Mouse (Mus musculus) heart, embryonic 15.5 days (tissue): ENCODE measurements around the gene Srgap3. TPM values are rescaled to one million over a fixed set of nuclear protein-coding genes. Genes with fewer than 3 reads are reported as not detected.

Experiments
- ATAC-seq: fragments of 200-750 bp; cut with Nextera tagmentation; replicated peaks from 2 replicates; pipeline ENCODE4 v1.8.0; 2017; ENCODE audit warnings: low read depth, moderate TSS enrichment; ENCODE audit not compliant: insufficient number of reproducible peaks, insufficient read depth, low FRiP score
- H3K27ac ChIP-seq: fragments of 300-500 bp; sonication (generic); 2 replicates; pipeline ENCODE4 v1.5.1; 2015; ENCODE audit warnings: mild to moderate bottlenecking, inconsistent platforms
- H3K27me3 ChIP-seq: fragments of 300-500 bp; sonication (generic); 2 replicates; pipeline ENCODE4 v1.6.1; 2015; ENCODE audit warnings: inconsistent platforms
- H3K36me3 ChIP-seq: fragments of 300-500 bp; sonication (generic); 2 replicates; pipeline ENCODE4 v1.6.1; 2015; ENCODE audit warnings: mild to moderate bottlenecking, inconsistent platforms
- H3K4me1 ChIP-seq: fragments of 300-500 bp; sonication (generic); replicated peaks from 2 replicates; pipeline ENCODE4 v1.6.1; 2015; ENCODE audit warnings: inconsistent platforms
- H3K4me2 ChIP-seq: fragments of 300-500 bp; sonication (generic); 2 replicates; pipeline ENCODE4 v1.6.1; 2015; ENCODE audit warnings: inconsistent platforms, mild to moderate bottlenecking, moderate library complexity
- H3K4me3 ChIP-seq: fragments of 300-500 bp; sonication (generic); 2 replicates; pipeline ENCODE4 v1.5.1; 2015; ENCODE audit warnings: mild to moderate bottlenecking, inconsistent platforms
- H3K9ac ChIP-seq: fragments of 300-500 bp; sonication (generic); 2 replicates; pipeline ENCODE4 v1.6.1; 2015; ENCODE audit warnings: mild to moderate bottlenecking, inconsistent platforms
- H3K9me3 ChIP-seq: fragments of 300-500 bp; sonication (generic); replicated peaks from 2 replicates; pipeline ENCODE4 v1.6.1; 2016; ENCODE audit warnings: inconsistent platforms
- WGBS: fragments of 180-500 bp; shearing (Covaris S2); methylation state at CpG from one replicate; pipeline ENCODE4 v1.1.7; 2015; ENCODE audit warnings: mixed read lengths; 5-methylcytosine and 5-hydroxymethylcytosine counted together
- polyA plus RNA-seq: library from polyadenylated mRNA; unstranded; fragments of >200 nt; fragmentation: Nextera tagmentation; extraction: Ambion mirVana; gene quantifications from 2 replicates; pipeline ENCODE4 v1.2.1, GENCODE M21; 2015

Srgap3 gene
- polyA plus RNA-seq, 1 experiment from 2014 or later, result 1.0 TPM

DNA sequence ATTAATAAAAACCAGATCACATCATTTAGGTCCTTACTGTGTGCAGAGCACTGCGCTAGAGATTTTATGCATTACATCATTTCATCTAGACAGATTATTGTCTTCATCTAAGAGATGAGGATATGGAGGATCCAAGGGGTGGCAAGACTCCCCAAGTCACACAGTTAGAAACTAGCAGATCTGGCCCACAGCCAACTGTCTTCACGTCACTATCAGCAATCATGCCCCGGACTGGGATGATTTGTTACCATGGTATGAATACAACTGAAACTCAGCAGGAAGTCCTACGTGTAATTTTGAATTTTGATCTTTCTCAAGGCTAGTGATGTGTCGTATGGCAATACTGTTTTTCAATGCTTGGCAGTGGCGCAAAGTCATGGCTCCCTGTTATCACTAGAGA lies 18.2 kb downstream of the Srgap3 start:
- Histone ChIP-seq H3K4me3 (no peak overlapping the region), H3K27ac (no peak overlapping the region), H3K36me3 (no peaks in the 10 kb centered on the region), H3K27me3 (no peaks in the 10 kb centered on the region), H3K9me3 (no peaks in the 10 kb centered on the region), H3K9ac (no peak overlapping the region), H3K4me2 (no peak overlapping the region), H3K4me1 (peaks cover 4% of the 10 kb centered on the region)
- ATAC-seq, result no peak
- WGBS, result 63% methylated on average over 6 of the region's 6 CpGs

DNA sequence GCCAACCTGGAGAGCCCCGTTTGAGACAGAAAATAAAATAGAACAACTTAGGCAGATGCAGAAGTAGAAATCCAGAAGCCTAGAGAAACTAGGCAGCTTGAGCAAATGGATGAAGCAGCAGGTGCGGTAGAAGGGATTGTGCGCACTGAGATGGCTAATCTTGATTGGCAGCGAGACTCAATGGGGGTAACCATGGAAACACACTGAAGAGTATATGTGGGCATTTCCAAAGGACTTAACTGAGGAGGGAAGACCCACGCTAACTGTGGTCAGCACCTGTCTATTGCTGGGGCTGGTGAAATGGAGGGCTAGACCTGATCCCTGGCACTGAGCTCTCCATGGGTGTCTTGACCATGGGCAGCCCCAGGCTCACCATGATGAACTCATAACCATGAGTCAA lies 19.7 kb downstream of the Srgap3 start:
- H3K9me3 ChIP-seq, result no peaks in the 10 kb centered on the region
- H3K9ac ChIP-seq, result no peak overlapping the region
- WGBS, result 93% methylated on average over 5 of the region's 5 CpGs
- no peak overlapping the region for H3K4me3 ChIP-seq
- no peaks in the 10 kb centered on the region for H3K27me3 ChIP-seq
- no peak for ATAC-seq
- no peak overlapping the region for H3K4me2 ChIP-seq
- H3K27ac ChIP-seq, result no peak overlapping the region
- H3K4me1 ChIP-seq, result peaks cover 4% of the 10 kb centered on the region
- H3K36me3 ChIP-seq, result no peaks in the 10 kb centered on the region

DNA sequence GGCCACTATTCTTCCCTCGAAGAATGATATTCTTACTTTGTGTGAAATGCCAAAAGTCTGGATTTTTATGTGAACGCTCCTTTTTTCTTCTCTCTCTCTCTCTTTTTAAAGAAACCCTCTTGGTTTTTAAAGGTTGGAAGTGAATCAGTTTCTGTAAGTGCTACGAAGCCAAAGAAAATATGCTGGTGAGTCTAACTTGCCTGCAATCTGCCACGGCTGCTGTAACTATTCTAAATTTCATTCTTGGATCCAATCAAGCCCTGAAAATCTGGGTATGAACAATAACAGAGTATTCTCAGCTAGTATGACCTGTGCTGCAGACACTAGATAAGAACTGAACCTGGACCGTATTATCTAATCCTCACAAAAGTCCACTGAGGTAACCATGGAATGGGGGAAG lies 21.1 kb downstream of the Srgap3 start:
- H3K9me3 ChIP-seq, result no peaks in the 10 kb centered on the region
- 65% methylated on average over 5 of the region's 5 CpGs for WGBS
- H3K9ac ChIP-seq, result no peak overlapping the region
- peaks cover 4% of the 10 kb centered on the region for H3K4me1 ChIP-seq
- no peak for ATAC-seq
- H3K27me3 ChIP-seq, result no peaks in the 10 kb centered on the region
- no peak overlapping the region for H3K4me3 ChIP-seq
- no peaks in the 10 kb centered on the region for H3K36me3 ChIP-seq
- H3K4me2 ChIP-seq, result no peak overlapping the region
- H3K27ac ChIP-seq, result no peak overlapping the region

DNA sequence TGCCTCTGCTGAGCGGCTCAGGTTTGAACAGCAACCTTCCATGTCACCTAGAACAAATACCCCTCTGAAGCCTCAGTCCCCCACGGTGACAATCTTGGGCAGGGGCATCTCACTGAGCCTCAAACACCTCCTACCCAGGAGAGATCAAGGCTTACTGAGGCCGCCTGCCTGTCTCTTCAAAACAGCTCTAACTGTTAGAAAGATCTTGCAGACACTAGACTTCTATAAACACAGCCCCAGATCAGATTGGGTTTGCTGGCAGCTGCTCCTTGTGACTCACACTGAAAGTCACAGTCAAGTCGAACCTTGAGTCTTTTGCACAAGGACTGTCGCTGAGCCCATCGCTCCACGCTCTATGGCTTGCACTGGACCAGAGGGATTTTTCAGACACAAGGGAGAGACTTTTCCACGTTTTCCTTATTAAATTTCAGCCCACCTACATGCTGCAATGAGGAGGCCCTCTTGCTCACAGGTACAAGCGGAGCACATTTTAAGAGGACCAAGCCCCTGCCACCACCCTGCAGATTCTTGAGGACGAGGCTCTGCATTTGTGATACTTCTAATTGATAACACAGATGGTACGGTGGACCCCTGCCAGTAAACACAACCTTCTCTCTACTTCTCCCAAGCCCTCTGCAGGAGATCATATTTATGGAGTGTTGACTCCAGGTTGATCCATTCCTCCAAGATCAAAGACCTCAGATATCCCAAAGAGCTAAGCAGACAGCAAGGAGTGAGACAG lies 21.7 kb downstream of the Srgap3 start:
- 45% methylated on average over 11 of the region's 11 CpGs for WGBS
- H3K27ac ChIP-seq, result peak overlapping the region; percentile 50
- H3K4me1 ChIP-seq, result peaks cover 4% of the 10 kb centered on the region
- no peaks in the 10 kb centered on the region for H3K36me3 ChIP-seq
- no peak for ATAC-seq
- no peak overlapping the region for H3K4me3 ChIP-seq
- no peaks in the 10 kb centered on the region for H3K27me3 ChIP-seq
- H3K9me3 ChIP-seq, result no peaks in the 10 kb centered on the region
- no peak overlapping the region for H3K4me2 ChIP-seq
- H3K9ac ChIP-seq, result no peak overlapping the region

DNA sequence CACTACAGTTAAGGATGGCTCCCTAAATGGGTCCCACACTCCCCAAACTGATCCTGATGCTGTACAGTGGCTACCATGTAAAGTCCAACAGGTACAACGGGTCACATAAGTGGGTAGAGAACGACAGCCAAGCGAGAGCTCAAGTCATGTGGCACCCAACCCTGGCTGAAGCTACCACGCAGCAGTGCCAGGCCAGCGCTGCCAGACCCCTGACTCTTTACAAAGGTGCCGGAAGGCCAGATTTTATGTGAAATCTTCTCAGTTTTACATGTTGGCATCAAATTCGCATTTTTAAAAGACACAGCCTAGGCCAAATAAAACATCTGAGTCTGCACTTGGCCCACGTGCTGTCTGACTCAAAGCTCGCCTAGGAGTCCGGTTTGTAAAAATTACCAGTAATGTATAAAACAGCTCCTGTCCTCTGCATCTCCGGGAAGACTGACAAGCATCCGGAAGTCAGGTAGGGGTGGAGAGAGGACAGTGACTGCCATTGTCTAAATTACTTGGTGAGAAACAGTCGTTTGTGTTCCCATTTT lies 22.4 kb downstream of the Srgap3 start:
- peaks cover under 1% of the 10 kb centered on the region for H3K4me1 ChIP-seq
- H3K9me3 ChIP-seq, result no peaks in the 10 kb centered on the region
- WGBS, result 66% methylated on average over 13 of the region's 13 CpGs
- H3K4me3 ChIP-seq, result no peak overlapping the region
- H3K4me2 ChIP-seq, result no peak overlapping the region
- H3K27ac ChIP-seq, result peak overlapping the region; percentile 50
- H3K36me3 ChIP-seq, result no peaks in the 10 kb centered on the region
- H3K27me3 ChIP-seq, result no peaks in the 10 kb centered on the region
- H3K9ac ChIP-seq, result no peak overlapping the region
- ATAC-seq, result no peak

DNA sequence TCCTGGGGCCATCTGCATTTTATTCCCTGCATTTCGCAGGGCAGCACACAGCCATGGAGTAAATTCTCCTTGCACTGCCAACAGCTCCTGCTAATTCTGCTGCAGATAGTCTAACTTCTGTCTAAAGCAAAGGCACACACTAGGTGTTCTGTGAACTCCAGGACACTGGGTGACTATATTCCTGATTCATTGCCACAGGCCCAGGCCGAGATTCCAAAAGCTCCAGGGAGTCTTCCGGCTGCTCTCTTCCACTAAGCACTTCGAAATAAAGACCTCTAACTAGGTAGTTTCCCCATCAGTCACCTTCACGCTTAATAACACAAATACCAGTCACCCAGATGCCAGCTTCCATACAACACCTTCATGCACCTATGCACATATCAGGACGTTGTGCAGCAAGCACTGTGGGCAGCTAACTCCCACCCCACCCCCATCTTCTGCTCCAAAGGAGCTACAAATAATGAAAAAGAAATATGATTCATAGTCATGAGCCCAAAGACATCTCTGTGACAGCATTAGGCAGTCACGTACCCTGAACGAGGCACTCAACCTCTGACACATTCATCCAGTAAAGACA lies 26.4 kb downstream of the Srgap3 start:
- no peak overlapping the region for H3K4me3 ChIP-seq
- no peaks in the 10 kb centered on the region for H3K27me3 ChIP-seq
- H3K27ac ChIP-seq, result no peak overlapping the region
- 81% methylated on average over 8 of the region's 8 CpGs for WGBS
- no peaks in the 10 kb centered on the region; the same call in 1 of the 2 replicates for H3K4me1 ChIP-seq
- H3K36me3 ChIP-seq, result no peaks in the 10 kb centered on the region
- H3K9ac ChIP-seq, result no peak overlapping the region
- H3K9me3 ChIP-seq, result no peaks in the 10 kb centered on the region
- ATAC-seq, result no peak
- H3K4me2 ChIP-seq, result no peak overlapping the region

DNA sequence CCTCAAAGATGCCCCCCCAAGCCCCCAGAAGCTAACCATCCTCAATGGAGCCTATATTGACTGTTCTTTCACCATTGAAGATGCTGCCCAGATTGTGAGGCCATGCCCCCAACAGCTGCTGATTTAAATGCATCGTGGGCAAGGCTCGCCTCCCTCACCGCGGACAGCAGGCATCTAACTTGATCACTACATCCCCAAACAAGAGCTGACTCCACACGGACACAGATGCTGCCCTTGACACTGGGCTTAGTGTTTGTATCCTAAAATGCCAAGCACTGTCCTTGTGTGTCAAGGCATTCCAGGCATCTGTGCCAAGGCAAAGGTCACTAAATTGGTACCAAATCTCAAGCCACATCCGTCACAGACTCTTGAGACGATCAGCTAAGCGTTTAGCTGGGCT lies 29.3 kb downstream of the Srgap3 start:
- no peaks in the 10 kb centered on the region for H3K36me3 ChIP-seq
- H3K4me3 ChIP-seq, result no peak overlapping the region
- H3K4me1 ChIP-seq, result no peaks in the 10 kb centered on the region
- 89% methylated on average over 8 of the region's 8 CpGs for WGBS
- no peak overlapping the region for H3K9ac ChIP-seq
- H3K27ac ChIP-seq, result no peak overlapping the region
- H3K4me2 ChIP-seq, result no peak overlapping the region
- no peak for ATAC-seq
- H3K9me3 ChIP-seq, result no peaks in the 10 kb centered on the region
- H3K27me3 ChIP-seq, result no peaks in the 10 kb centered on the region

DNA sequence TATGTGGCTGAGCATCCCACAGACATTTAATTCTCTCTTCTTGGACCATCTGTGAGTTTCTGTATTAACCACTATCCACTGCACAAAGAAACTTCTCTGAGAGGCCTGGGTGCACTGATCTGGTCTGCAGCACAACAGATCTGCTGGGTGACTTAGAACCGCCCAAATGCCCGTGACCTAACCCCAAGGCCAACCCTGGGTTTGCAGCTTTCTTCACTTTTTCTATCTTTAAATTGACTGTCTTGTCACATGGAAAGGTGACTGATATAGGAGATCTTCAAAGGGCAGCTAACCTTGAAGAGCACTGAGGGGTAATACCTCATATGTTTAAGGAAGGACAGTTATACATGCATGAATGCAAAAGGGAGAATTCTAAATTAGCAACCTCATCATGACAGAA lies 30.8 kb downstream of the Srgap3 start:
- 84% methylated on average over 2 of the region's 2 CpGs for WGBS
- no peak overlapping the region for H3K27ac ChIP-seq

DNA sequence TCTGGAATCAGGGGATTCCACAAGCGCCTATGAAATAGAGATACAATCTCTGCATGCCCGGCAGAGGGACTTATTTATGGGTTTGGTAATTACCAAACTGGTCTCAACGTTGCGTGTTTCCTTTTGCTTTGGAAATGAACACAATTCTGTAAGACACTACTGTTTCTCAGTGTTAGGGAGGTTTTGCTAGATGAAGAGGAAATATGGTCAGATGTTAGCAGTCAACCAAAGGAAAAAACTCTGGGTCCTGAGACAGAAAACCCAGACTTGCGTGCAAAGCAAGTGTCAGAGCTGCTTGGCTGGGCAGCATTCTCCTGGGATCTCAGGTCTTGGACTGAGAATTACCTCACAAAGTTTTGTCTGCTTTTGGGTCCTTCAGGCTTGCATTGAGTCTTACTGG lies 34.5 kb downstream of the Srgap3 start:
- ATAC-seq, result no peak
- Histone ChIP-seq H3K4me3 (no peak overlapping the region), H3K4me1 (no peaks in the 10 kb centered on the region), H3K27me3 (no peaks in the 10 kb centered on the region), H3K4me2 (no peak overlapping the region), H3K36me3 (no peaks in the 10 kb centered on the region), H3K27ac (no peak overlapping the region), H3K9me3 (no peaks in the 10 kb centered on the region), H3K9ac (no peak overlapping the region)
- 79% methylated on average over 5 of the region's 5 CpGs for WGBS

More for the DNA sequence above, 30.8 kb downstream of the Srgap3 start:
- no peak for ATAC-seq
- no peaks in the 10 kb centered on the region for H3K36me3 ChIP-seq
- H3K4me2 ChIP-seq, result no peak overlapping the region
- no peak overlapping the region for H3K4me3 ChIP-seq
- no peak overlapping the region for H3K9ac ChIP-seq
- no peaks in the 10 kb centered on the region for H3K4me1 ChIP-seq
- no peaks in the 10 kb centered on the region for H3K9me3 ChIP-seq
- H3K27me3 ChIP-seq, result no peaks in the 10 kb centered on the region

DNA sequence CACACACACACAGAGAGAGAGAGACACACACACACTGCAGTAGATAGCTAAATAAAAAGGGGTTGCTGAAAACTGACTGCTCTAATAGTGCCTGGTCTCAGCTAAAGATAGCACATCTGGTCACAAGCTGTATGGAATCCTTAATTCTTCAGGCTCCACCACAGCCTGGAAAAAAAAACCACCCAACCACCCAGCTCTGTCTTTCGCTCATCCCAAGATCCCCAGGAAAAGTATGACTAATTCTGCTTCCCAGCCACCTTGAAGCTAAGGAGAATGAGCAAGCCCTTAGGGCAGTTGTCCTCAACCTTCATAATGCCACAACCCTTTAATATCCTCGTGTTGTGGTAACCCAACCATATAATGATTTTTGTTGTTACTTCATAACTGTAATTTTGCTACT lies 37.4 kb downstream of the Srgap3 start:
- H3K9me3 ChIP-seq, result no peaks in the 10 kb centered on the region
- no peak overlapping the region for H3K9ac ChIP-seq
- no peak overlapping the region for H3K27ac ChIP-seq
- no peak for ATAC-seq
- no peaks in the 10 kb centered on the region for H3K4me1 ChIP-seq
- H3K4me3 ChIP-seq, result no peak overlapping the region
- WGBS, result 73% methylated on average over 2 of the region's 2 CpGs
- no peak overlapping the region for H3K4me2 ChIP-seq
- H3K27me3 ChIP-seq, result no peaks in the 10 kb centered on the region
- H3K36me3 ChIP-seq, result no peaks in the 10 kb centered on the region

DNA sequence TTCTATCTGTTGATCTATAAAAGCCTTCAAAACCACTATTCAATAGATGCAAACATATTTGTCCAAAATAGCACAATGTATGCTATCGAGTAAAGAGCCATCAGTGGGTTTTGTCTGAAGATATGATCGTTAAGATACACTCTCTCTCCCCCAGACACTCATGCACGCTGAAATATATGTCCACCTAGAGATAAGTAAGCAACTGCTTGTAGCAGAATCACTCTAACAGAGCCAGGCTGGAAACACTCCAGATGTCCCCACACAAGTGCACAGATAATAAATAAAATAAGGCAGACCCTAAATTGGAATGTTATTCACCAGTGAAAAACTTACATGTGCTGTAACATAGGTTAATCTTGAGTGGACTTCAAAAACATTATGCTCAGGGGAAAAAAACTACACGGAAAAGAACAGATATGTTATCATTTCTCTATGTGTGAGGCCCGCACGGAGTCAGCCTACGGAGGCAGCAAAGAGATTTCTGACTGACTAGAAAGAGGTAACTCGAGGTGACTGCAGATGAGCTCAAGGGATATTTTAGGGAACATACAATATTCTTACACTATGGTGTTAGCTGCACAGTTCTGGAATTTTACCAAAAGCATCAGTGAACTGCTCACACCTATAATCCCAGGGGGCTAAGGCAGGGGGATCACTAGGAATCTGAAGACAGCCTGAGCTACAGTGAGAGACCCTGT lies 39.0 kb downstream of the Srgap3 start:
- Histone ChIP-seq H3K4me1 (no peaks in the 10 kb centered on the region), H3K9me3 (no peaks in the 10 kb centered on the region), H3K36me3 (no peaks in the 10 kb centered on the region), H3K4me3 (no peak overlapping the region), H3K9ac (no peak overlapping the region), H3K4me2 (no peak overlapping the region), H3K27ac (no peak overlapping the region), H3K27me3 (no peaks in the 10 kb centered on the region)
- 26% methylated on average over 8 of the region's 8 CpGs for whole genome bisulfite sequencing
- no peak for ATAC-seq
